Mouse (Mus musculus) heart, embryonic 14.5 days (tissue): ENCODE measurements around the gene Ccl6. TPM values are rescaled to one million over a fixed set of nuclear protein-coding genes. Genes with fewer than 3 reads are reported as not detected.

Experiments
- ATAC-seq: fragments of 200-750 bp; cut with Nextera tagmentation; 2 replicates; pipeline ENCODE4 v1.8.0; 2017; ENCODE audit warnings: low read depth, moderate TSS enrichment; ENCODE audit not compliant: insufficient number of reproducible peaks, insufficient read depth, low FRiP score
- H3K27ac ChIP-seq, 2 experiments: fragments of 200-500 bp in 1 of 2; fragments of 300-500 bp in 1 of 2; sonication (generic) in 1 of 2; replicated peaks in 1 of 2; 2 replicates each; pipeline ENCODE4 v1.5.1; 2012 to 2014; ENCODE audit warnings: low read depth in 2 of 2, low read length in 2 of 2, control low read depth in 1 of 2, mild to moderate bottlenecking in 1 of 2, mixed read lengths in 1 of 2; ENCODE audit not compliant: control insufficient read depth in 1 of 2, insufficient read depth in 1 of 2
- H3K27me3 ChIP-seq: fragments of 300-500 bp; sonication (generic); 2 replicates; pipeline ENCODE4 v1.6.1; 2014; ENCODE audit warnings: mild to moderate bottlenecking, low read length, control low read depth; ENCODE audit not compliant: control insufficient read depth, insufficient read depth
- H3K36me3 ChIP-seq: fragments of 300-500 bp; sonication (generic); 2 replicates; pipeline ENCODE4 v1.6.1; 2014; ENCODE audit warnings: mild to moderate bottlenecking, control low read depth, low read length, mixed read lengths; ENCODE audit not compliant: control insufficient read depth, insufficient read depth
- H3K4me1 ChIP-seq, 2 experiments: fragments of 200-500 bp in 1 of 2; fragments of 300-500 bp in 1 of 2; sonication (generic) in 1 of 2; 2 replicates each; pipeline ENCODE4 v1.6.1; 2012 to 2014; ENCODE audit warnings: low read length in 2 of 2, control low read depth in 1 of 2, mixed read lengths in 1 of 2; ENCODE audit not compliant: control insufficient read depth in 2 of 2, insufficient read depth in 2 of 2
- H3K4me2 ChIP-seq: fragments of 300-500 bp; sonication (generic); 2 replicates; pipeline ENCODE4 v1.6.1; 2014; ENCODE audit warnings: mild to moderate bottlenecking, low read length
- H3K4me3 ChIP-seq, 2 experiments: fragments of 200-500 bp in 1 of 2; fragments of 300-500 bp in 1 of 2; sonication (generic) in 1 of 2; 2 replicates each; pipeline ENCODE4 v1.5.1; 2012 to 2014; ENCODE audit warnings: low read length in 2 of 2, mild to moderate bottlenecking in 2 of 2, control low read depth in 1 of 2, low read depth in 1 of 2, moderate library complexity in 1 of 2; ENCODE audit not compliant: control insufficient read depth in 1 of 2, insufficient read depth in 1 of 2
- H3K9ac ChIP-seq: fragments of 300-500 bp; sonication (generic); 2 replicates; pipeline ENCODE4 v1.6.1; 2014; ENCODE audit warnings: mild to moderate bottlenecking, low read length
- H3K9me3 ChIP-seq: fragments of 300-500 bp; sonication (generic); 2 replicates; pipeline ENCODE4 v1.6.1; 2016; ENCODE audit warnings: low read length, control low read depth; ENCODE audit not compliant: control insufficient read depth
- whole genome bisulfite sequencing: fragments of 180-500 bp; shearing (Covaris S2); extraction: QIAGEN DNeasy Blood & Tissue Kit; methylation state at CpG from one replicate; pipeline ENCODE4 v1.1.7; 2014; 5-methylcytosine and 5-hydroxymethylcytosine counted together
- polyA plus RNA-seq: library from polyadenylated mRNA; unstranded; fragments of >200 nt; fragmentation: Nextera tagmentation; extraction: Ambion mirVana; gene quantifications from 2 replicates; pipeline ENCODE4 v1.2.1, GENCODE M21; 2014

Ccl6 gene
- polyA plus RNA-seq, 1 experiment from 2014 or later: 5.2 TPM

DNA sequence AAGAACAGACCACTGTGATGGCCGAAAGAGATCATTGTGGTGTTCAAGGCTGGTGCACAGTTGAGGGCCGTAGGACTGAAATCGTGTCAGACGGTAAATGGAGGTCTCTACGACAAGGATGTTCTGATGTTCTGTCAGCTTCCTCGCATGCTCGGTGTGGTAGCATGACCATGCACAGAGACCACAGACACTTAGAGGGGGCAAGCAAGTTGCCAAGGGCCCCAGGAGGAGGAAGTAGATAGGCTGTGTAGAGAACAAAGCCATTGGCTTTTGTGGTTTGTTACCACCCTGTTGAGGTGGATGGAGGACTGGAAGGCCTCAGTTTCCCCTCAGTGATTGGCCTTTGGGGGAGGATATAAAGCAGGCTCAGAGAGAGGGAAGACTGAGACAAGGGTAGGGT is 23.6 kb downstream of the Ccl6 start:
- 82% methylated on average over 7 of the region's 7 CpGs for WGBS
- no peak overlapping the region for H3K4me2 ChIP-seq
- no peak for ATAC-seq
- no peak overlapping the region for H3K9ac ChIP-seq
- H3K4me1 ChIP-seq: no peaks in the 10 kb centered on the region
- no peaks in the 10 kb centered on the region for H3K27me3 ChIP-seq
- no peaks in the 10 kb centered on the region for H3K36me3 ChIP-seq
- no peak overlapping the region for H3K4me3 ChIP-seq
- H3K27ac ChIP-seq: no peak overlapping the region
- no peaks in the 10 kb centered on the region for H3K9me3 ChIP-seq

DNA sequence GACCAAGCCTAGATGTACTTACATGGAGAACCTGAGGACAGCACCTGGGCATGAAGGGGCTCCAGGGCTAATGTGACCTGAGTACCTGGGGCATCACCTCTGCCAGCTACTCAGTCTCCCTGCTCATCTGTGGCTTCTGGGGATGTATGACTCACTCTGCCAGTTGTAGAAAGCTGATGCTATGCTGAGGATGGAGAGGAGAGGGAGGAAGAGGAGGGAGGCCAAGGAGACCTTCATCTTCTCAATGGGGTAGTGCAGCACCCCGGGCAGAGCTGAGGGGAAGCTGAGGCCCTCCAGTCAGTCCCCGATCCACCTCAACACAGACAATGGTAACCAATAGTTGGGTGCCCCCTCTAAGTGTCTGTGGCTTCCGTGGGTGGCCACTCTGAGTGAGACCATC is 24.1 kb downstream of the Ccl6 start:
- Histone ChIP-seq H3K27me3 (no peaks in the 10 kb centered on the region), H3K9me3 (no peaks in the 10 kb centered on the region), H3K4me1 (no peaks in the 10 kb centered on the region), H3K27ac (no peak overlapping the region), H3K4me2 (no peak overlapping the region), H3K9ac (no peak overlapping the region), H3K36me3 (no peaks in the 10 kb centered on the region), H3K4me3 (no peak overlapping the region)
- no peak for ATAC-seq
- 72% methylated on average over 3 of the region's 3 CpGs for WGBS

DNA sequence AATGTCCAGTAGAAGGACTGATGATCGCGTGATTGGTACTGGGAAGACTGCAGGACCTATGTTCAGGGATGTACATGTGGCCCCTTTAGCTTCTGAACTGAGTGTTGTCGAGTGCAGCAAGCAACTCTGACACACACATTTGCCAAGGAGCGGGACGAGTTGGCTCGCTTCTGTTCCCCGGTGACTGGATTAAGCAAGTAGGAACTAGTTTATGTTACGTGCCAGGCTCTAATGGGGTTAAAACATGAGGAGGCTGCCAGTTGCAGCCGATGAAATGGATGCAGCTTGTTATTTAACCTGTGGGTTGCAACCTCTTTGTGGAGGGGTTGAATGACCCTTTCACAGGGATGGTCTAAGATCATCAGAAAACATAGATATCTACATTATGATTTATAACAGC is 24.8 kb downstream of the Ccl6 start:
- H3K4me3 ChIP-seq: no peak overlapping the region
- no peak overlapping the region for H3K9ac ChIP-seq
- no peaks in the 10 kb centered on the region for H3K27me3 ChIP-seq
- 85% methylated on average over 9 of the region's 9 CpGs for WGBS
- H3K36me3 ChIP-seq: no peaks in the 10 kb centered on the region
- H3K27ac ChIP-seq: no peak overlapping the region
- H3K9me3 ChIP-seq: no peaks in the 10 kb centered on the region
- H3K4me2 ChIP-seq: no peak overlapping the region
- no peaks in the 10 kb centered on the region for H3K4me1 ChIP-seq
- ATAC-seq: no peak

DNA sequence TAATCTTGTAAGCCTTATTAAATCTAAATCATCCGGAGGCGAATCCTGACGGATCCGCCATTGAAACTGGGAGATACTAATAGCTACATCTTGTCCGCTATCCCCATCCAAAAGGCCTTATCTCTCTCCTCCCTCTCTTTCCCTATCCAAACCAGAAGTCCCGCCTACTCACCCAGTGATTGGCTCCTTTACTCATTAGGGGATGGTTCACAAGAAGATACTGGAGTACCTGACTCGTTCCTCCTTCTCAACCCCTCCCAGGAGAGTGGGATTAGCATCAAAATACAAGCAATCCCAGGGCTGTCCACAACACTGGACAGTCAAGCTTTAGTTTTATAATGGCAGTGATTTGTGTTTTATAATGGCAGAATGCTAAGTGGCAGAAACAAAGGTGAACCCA is 25.6 kb downstream of the Ccl6 start:
- no peak overlapping the region for H3K4me3 ChIP-seq
- H3K36me3 ChIP-seq: no peaks in the 10 kb centered on the region
- no peaks in the 10 kb centered on the region for H3K4me1 ChIP-seq
- H3K27ac ChIP-seq: no peak overlapping the region
- no peaks in the 10 kb centered on the region for H3K27me3 ChIP-seq
- no peaks in the 10 kb centered on the region for H3K9me3 ChIP-seq
- no peak overlapping the region for H3K9ac ChIP-seq
- H3K4me2 ChIP-seq: no peak overlapping the region
- ATAC-seq: no peak
- WGBS: 61% methylated on average over 7 of the region's 7 CpGs

DNA sequence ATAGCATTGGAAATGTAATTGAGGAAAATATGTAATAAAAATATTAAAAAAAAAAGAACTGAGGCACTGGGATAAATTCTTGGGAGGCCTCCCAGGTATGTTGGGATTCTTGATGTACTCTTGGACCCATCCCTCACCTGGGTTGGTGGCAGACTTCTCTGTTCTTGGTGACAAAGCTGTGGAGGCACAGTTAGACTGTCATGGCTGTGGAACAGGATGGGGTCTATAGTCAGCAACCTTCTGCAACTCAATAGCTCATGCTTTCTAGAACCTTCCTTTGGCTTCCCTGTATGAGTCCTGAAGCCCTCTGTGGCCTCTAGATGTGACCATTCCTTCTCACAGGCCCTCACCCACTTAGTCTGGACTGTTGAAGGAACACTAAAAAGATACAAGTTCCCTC is 26.3 kb downstream of the Ccl6 start:
- H3K27ac ChIP-seq: no peak overlapping the region
- no peak overlapping the region for H3K4me2 ChIP-seq
- H3K4me3 ChIP-seq: no peak overlapping the region
- no peak overlapping the region for H3K9ac ChIP-seq
- no peaks in the 10 kb centered on the region for H3K27me3 ChIP-seq
- no peaks in the 10 kb centered on the region for H3K9me3 ChIP-seq
- ATAC-seq: no peak
- H3K4me1 ChIP-seq: no peaks in the 10 kb centered on the region
- no peaks in the 10 kb centered on the region for H3K36me3 ChIP-seq

DNA sequence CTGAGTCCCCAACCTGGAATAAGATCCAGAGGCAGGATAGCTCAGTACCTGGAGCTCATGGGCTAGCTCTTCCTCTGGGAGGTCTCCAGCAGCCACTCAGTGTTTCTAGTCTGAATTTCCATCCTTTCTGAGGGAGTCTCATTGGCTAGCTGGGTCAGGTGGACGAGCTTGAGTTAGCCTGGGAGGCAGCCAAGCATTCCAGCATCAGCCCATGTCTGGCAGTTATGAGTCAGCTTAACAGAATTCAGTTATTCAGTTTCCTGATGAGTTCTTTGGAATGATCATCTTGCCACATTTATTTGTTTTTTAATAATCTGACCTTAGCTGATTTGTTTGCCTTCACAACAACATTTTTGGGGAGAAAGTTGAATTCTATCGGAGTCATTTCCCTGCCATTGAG is 29.1 kb downstream of the Ccl6 start:
- ATAC-seq: no peak
- WGBS: 66% methylated on average over 2 of the region's 2 CpGs
- no peak overlapping the region for H3K27ac ChIP-seq
- H3K9me3 ChIP-seq: no peaks in the 10 kb centered on the region
- H3K27me3 ChIP-seq: no peaks in the 10 kb centered on the region
- no peak overlapping the region for H3K4me2 ChIP-seq
- no peaks in the 10 kb centered on the region for H3K36me3 ChIP-seq
- H3K9ac ChIP-seq: no peak overlapping the region
- no peaks in the 10 kb centered on the region for H3K4me1 ChIP-seq
- H3K4me3 ChIP-seq: no peak overlapping the region

DNA sequence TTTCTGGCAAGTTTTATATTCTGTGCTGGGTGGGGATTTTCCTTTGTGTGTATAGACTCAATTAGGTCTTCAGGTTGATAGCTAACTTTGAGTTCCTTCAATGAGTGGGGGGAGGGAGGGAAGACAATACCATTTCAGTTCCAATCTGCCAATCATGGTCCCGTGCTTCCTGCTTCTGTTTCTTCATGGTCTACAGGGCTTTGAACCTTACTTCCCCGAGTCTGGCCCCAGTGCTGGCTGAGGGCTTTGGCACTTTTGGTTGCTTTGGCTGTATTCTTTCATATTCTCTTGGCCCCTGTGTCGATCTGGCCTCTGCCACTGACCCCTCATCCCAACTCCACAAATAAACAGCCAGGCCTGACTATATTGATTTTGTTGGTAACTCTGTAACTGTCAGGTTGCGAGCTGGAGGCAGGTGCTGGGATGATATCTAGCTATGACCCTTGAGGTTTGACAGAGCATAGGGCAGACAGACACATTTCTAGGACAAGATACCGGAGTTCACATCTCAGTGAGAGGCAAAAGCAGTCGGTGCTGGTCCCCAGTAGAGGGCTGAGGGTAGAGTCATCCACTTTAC is 30.5 kb downstream of the Ccl6 start:
- no peaks in the 10 kb centered on the region for H3K27me3 ChIP-seq
- no peak overlapping the region for H3K4me2 ChIP-seq
- no peaks in the 10 kb centered on the region for H3K9me3 ChIP-seq
- no peak overlapping the region for H3K9ac ChIP-seq
- H3K36me3 ChIP-seq: no peaks in the 10 kb centered on the region
- 70% methylated on average over 6 of the region's 6 CpGs for WGBS
- no peak overlapping the region for H3K27ac ChIP-seq
- H3K4me1 ChIP-seq: no peaks in the 10 kb centered on the region
- no peak for ATAC-seq
- no peak overlapping the region for H3K4me3 ChIP-seq

DNA sequence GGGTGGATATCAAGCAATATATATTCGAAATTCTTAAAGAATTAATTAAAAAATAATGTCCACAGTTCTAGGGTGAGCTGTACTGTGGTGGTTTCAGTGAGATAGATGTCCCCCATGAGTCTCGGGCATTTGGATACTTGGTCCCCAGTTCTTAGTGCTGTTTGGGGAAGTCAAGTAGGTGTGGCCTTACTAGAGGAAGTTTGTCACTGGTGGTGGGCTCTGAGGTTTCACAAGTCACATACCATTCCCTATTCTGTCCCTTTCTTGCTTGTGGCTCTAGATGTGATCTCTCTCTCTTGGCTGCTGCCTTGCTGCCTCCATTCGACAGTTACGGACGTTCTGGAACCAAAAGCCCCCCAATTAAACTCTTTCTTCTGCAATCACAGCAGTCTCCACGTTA is 32.5 kb downstream of the Ccl6 start:
- WGBS: 71% methylated on average over 6 of the region's 6 CpGs
- Histone ChIP-seq H3K4me1 (no peaks in the 10 kb centered on the region), H3K9me3 (no peaks in the 10 kb centered on the region), H3K9ac (no peak overlapping the region), H3K4me2 (no peak overlapping the region), H3K36me3 (no peaks in the 10 kb centered on the region), H3K27me3 (no peaks in the 10 kb centered on the region), H3K27ac (no peak overlapping the region), H3K4me3 (no peak overlapping the region)
- ATAC-seq: no peak
